ENCODE assay signal across 10 mouse cellular contexts in the genomic region with DNA sequence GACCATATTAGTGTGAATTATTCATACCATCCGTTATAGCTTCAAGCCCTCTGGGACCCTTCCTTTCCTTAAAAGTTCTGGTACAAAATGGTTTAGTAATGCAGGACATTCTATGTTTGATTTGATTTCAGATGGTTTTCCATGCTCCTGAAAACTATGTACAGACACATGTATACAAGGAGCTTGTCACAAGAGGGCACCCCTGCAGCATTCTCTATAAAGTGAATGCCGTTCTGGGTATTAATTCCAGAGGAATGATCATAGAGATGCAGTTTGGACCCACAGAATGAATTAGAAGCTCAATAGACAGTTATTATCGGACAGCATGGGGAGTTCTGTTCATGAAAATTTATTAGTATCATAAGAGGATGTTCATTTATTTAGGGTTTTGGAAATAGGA. TPM values are rescaled to one million over a fixed set of nuclear protein-coding genes. Genes with fewer than 3 reads are reported as not detected.
A peak's percentile ranks its signal among the peaks of the same experiment; 100 is the strongest.
DNase-seq lines count a peak whose midpoint lies in the region; ATAC-seq and TF ChIP-seq lines count a peak whose summit lies in the region.
"Had no signal": no experiment of that assay in that cellular context is flagged by ENCODE, and none has a peak within 500 bp of the region (broad histone marks: within the 10 kb centered on the region; RNA-seq: fewer than 3 reads in every experiment).

No protein-coding gene starts in this region.

- H3K4me2 ChIP-seq in kidney, postnatal 0 days (ENCODE audit: low read length): no peak overlapping the region
- H3K4me2 ChIP-seq in kidney, embryonic 14.5 days (replicated peaks; ENCODE audit: low read depth, low read length): no peak overlapping the region
- H3K4me2 ChIP-seq in midbrain, embryonic 14.5 days (ENCODE audit: low read length): no peak overlapping the region
- no peak overlapping the region for H3K4me2 ChIP-seq in midbrain, embryonic 11.5 days
- H3K4me2 ChIP-seq: heart, embryonic 11.5 days; limb, embryonic 15.5 days had no signal

- H3K9me3 ChIP-seq in kidney, postnatal 0 days (replicated peaks; ENCODE audit: low read length): no peaks in the 10 kb centered on the region
- no peaks in the 10 kb centered on the region for H3K9me3 ChIP-seq in kidney, embryonic 14.5 days (ENCODE audit: control insufficient read depth, low read length)
- H3K9me3 ChIP-seq in midbrain, embryonic 14.5 days (ENCODE audit: control insufficient read depth, low read length): no peaks in the 10 kb centered on the region
- H3K9me3 ChIP-seq in midbrain, embryonic 11.5 days (ENCODE audit: control insufficient read depth, low read length): no peaks in the 10 kb centered on the region
- H3K9me3 ChIP-seq: limb, embryonic 15.5 days had no signal

- no peak for ATAC-seq in kidney, postnatal 0 days (replicated peaks; ENCODE audit: low FRiP score, low read depth)
- ATAC-seq in kidney, embryonic 14.5 days (ENCODE audit: low FRiP score, low TSS enrichment): no peak
- ATAC-seq in midbrain, embryonic 14.5 days (ENCODE audit: low FRiP score, low TSS enrichment): no peak
- no peak for ATAC-seq in midbrain, embryonic 11.5 days (ENCODE audit: low FRiP score)

- H3K4me3 ChIP-seq in kidney, postnatal 0 days (replicated peaks; ENCODE audit: low read depth, low read length): no peak overlapping the region
- H3K4me3 ChIP-seq in kidney, embryonic 14.5 days (ENCODE audit: low read length): no peak overlapping the region
- H3K4me3 ChIP-seq in midbrain, embryonic 14.5 days (replicated peaks; ENCODE audit: low read depth, low read length): no peak overlapping the region
- no peak overlapping the region for H3K4me3 ChIP-seq in midbrain, embryonic 11.5 days (ENCODE audit: low read depth, low read length)
- H3K4me3 ChIP-seq: limb, embryonic 15.5 days had no signal

- H3K36me3 ChIP-seq in kidney, postnatal 0 days (ENCODE audit: insufficient read depth, low read length): no peaks in the 10 kb centered on the region
- no peaks in the 10 kb centered on the region for H3K36me3 ChIP-seq in kidney, embryonic 14.5 days (ENCODE audit: control insufficient read depth, insufficient read depth, low read length)
- H3K36me3 ChIP-seq in midbrain, embryonic 14.5 days (ENCODE audit: control insufficient read depth, insufficient read depth, low read length): no peaks in the 10 kb centered on the region
- H3K36me3 ChIP-seq in midbrain, embryonic 11.5 days (ENCODE audit: control insufficient read depth, insufficient read depth, low read length): no peaks in the 10 kb centered on the region
- H3K36me3 ChIP-seq: limb, embryonic 15.5 days had no signal

- no peak overlapping the region for H3K9ac ChIP-seq in kidney, postnatal 0 days (ENCODE audit: low read depth, low read length)
- H3K9ac ChIP-seq in kidney, embryonic 14.5 days (ENCODE audit: low read depth, low read length): no peak overlapping the region
- no peak overlapping the region for H3K9ac ChIP-seq in midbrain, embryonic 14.5 days (replicated peaks; ENCODE audit: low read length)
- H3K9ac ChIP-seq in midbrain, embryonic 11.5 days (ENCODE audit: low read length): no peak overlapping the region
- H3K9ac ChIP-seq: limb, embryonic 15.5 days had no signal

- H3K27me3 ChIP-seq in kidney, postnatal 0 days (ENCODE audit: insufficient read depth, low read length): no peaks in the 10 kb centered on the region
- H3K27me3 ChIP-seq in kidney, embryonic 14.5 days (ENCODE audit: control insufficient read depth, insufficient read depth, low read length): no peaks in the 10 kb centered on the region
- H3K27me3 ChIP-seq in midbrain, embryonic 14.5 days (ENCODE audit: control insufficient read depth, insufficient read depth, low read length): no peaks in the 10 kb centered on the region
- H3K27me3 ChIP-seq in midbrain, embryonic 11.5 days (ENCODE audit: control insufficient read depth, insufficient read depth, low read length): no peaks in the 10 kb centered on the region
- H3K27me3 ChIP-seq: limb, embryonic 15.5 days had no signal

- no peak overlapping the region for H3K27ac ChIP-seq in kidney, postnatal 0 days
- H3K27ac ChIP-seq in kidney, embryonic 14.5 days (ENCODE audit: low read depth, low read length): no peak overlapping the region
- no peak overlapping the region for H3K27ac ChIP-seq in midbrain, embryonic 14.5 days (replicated peaks; ENCODE audit: low read depth, low read length)
- no peak overlapping the region for H3K27ac ChIP-seq in midbrain, embryonic 11.5 days (ENCODE audit: low read depth, low read length)
- H3K27ac ChIP-seq: limb, embryonic 15.5 days had no signal

- peaks cover 10% of the 10 kb centered on the region; the same call in 1 of the 2 replicates for H3K4me1 ChIP-seq in kidney, postnatal 0 days (replicated peaks; ENCODE audit: insufficient read depth, low read length)
- H3K4me1 ChIP-seq in kidney, embryonic 14.5 days (ENCODE audit: control insufficient read depth, insufficient read depth, low read length): peaks cover 10% of the 10 kb centered on the region; the same call in 1 of the 2 replicates
- H3K4me1 ChIP-seq in midbrain, embryonic 14.5 days (ENCODE audit: control insufficient read depth, insufficient read depth, low read length): peaks cover 18% of the 10 kb centered on the region
- H3K4me1 ChIP-seq in midbrain, embryonic 11.5 days (ENCODE audit: control insufficient read depth, insufficient read depth, low read length): peaks cover 8% of the 10 kb centered on the region; the same call in 1 of the 2 replicates

- DNase-seq in embryo, embryonic 10.5 days (ENCODE audit: low spot score): peak; percentile 50
- DNase-seq in embryo, embryonic 9.5 days (ENCODE audit: extremely low spot score): no peak
- peak; percentile 82 for DNase-seq in kidney, postnatal 0 days (ENCODE audit: low spot score)
- peak; percentile 80 for DNase-seq in midbrain, embryonic 14.5 days
- no peak for DNase-seq in midbrain, embryonic 11.5 days (ENCODE audit: low spot score, missing footprints)
- peak; percentile 53 to 63 for DNase-seq in kidney, postnatal 4 days
- no peak for DNase-seq in cerebellum, adult 9-11 months

- WGBS in kidney, postnatal 0 days: 30% methylated on average over 3 of the region's 3 CpGs
- WGBS in kidney, embryonic 14.5 days: 38% methylated on average over 3 of the region's 3 CpGs
- WGBS in midbrain, embryonic 14.5 days: 28% methylated on average over 3 of the region's 3 CpGs
- 40% methylated on average over 3 of the region's 3 CpGs for WGBS in midbrain, embryonic 11.5 days

- TF ChIP-seq CTCF in kidney, postnatal 0 days (IDR thresholded peaks at IDR 0.05; ENCODE audit: low read depth): peak; percentile 71

RNA-seq across cellular contexts. Expression of gene Zfp949, which starts 2.3 kb away (rescaled TPM):
- polyA plus RNA-seq in kidney, postnatal 0 days (2015; fragmentation: Nextera tagmentation; extraction: Ambion mirVana): 9.0 and 9.7 TPM in 2 replicates
- polyA plus RNA-seq in kidney, embryonic 14.5 days (2014; fragmentation: Nextera tagmentation; extraction: Ambion mirVana): 7.4 and 9.0 TPM in 2 replicates
- 16.5 and 20.2 TPM in 2 replicates for polyA plus RNA-seq in midbrain, embryonic 14.5 days (2014; fragmentation: Nextera tagmentation; extraction: Ambion mirVana)
- polyA plus RNA-seq in midbrain, embryonic 11.5 days (2014; fragmentation: Nextera tagmentation; extraction: Ambion mirVana): 7.6 and 9.6 TPM in 2 replicates

RNA-seq across cellular contexts. Expression of gene Trim43a, which starts 35.2 kb away (rescaled TPM):
- polyA plus RNA-seq in kidney, postnatal 0 days (2015; fragmentation: Nextera tagmentation; extraction: Ambion mirVana): 0.15 TPM in 1 of 2 replicates, not detected in the other
- not detected in 2 replicates for polyA plus RNA-seq in kidney, embryonic 14.5 days (2014; fragmentation: Nextera tagmentation; extraction: Ambion mirVana)
- polyA plus RNA-seq in midbrain, embryonic 14.5 days (2014; fragmentation: Nextera tagmentation; extraction: Ambion mirVana): 0.20 TPM in 1 of 2 replicates, not detected in the other
- not detected in 2 replicates for polyA plus RNA-seq in midbrain, embryonic 11.5 days (2014; fragmentation: Nextera tagmentation; extraction: Ambion mirVana)
- polyA plus RNA-seq: limb, embryonic 15.5 days had no signal

Comparison
In these comparisons a context has a peak if more than half of its experiments do, and no peak if none do; other contexts are left out.
1. DNase-seq: peak in embryo, embryonic 10.5 days (single experiment), kidney, postnatal 0 days (single experiment), midbrain, embryonic 14.5 days (single experiment) and kidney, postnatal 4 days (2 of 2); none in embryo, embryonic 9.5 days (single experiment), midbrain, embryonic 11.5 days (single experiment) and cerebellum, adult 9-11 months (single experiment).